Mouse (Mus musculus): ENCODE results near the gene Frmd5. TPM values are rescaled to one million over a fixed set of nuclear protein-coding genes. Genes with fewer than 3 reads are reported as not detected.

Gene Frmd5
- polyA plus RNA-seq, 1 experiment from 2014 or later: 26.6 TPM

- no peak overlapping the region for H3K27ac ChIP-seq (ENCODE audit: low read depth, low read length)
- no peak overlapping the region for H3K4me3 ChIP-seq (ENCODE audit: low read depth, low read length)
- no peaks in the 10 kb centered on the region for H3K9me3 ChIP-seq (ENCODE audit: control insufficient read depth, low read length)
- 71% methylated on average over 10 of the region's 10 CpGs for WGBS
- H3K36me3 ChIP-seq (ENCODE audit: control insufficient read depth, insufficient read depth, low read length): no peaks in the 10 kb centered on the region
- ATAC-seq (replicated peaks; ENCODE audit: low FRiP score) (no peak), DNase-seq (ENCODE audit: low spot score) (peak; percentile 30)
- no peak overlapping the region for H3K4me2 ChIP-seq (ENCODE audit: low read depth, low read length, severe bottlenecking)
- no peak overlapping the region for H3K9ac ChIP-seq (ENCODE audit: low read length)
- 0 out of 2 replicates have a peak, but pooled peaks cover 4% of the 10 kb centered on the region for H3K4me1 ChIP-seq (replicated peaks; ENCODE audit: control insufficient read depth, insufficient read depth, low read length)
- no peaks in the 10 kb centered on the region for H3K27me3 ChIP-seq (ENCODE audit: control insufficient read depth, insufficient read depth, low read length)
Measured at GRCm38 (mm10) chr2:121695436-121695835, 111.5 kb downstream of the Frmd5 start.

- Histone ChIP-seq H3K27ac (ENCODE audit: low read depth, low read length) (no peak overlapping the region), H3K4me3 (ENCODE audit: low read depth, low read length) (no peak overlapping the region), H3K9ac (ENCODE audit: low read length) (no peak overlapping the region), H3K36me3 (ENCODE audit: control insufficient read depth, insufficient read depth, low read length) (no peaks in the 10 kb centered on the region), H3K27me3 (ENCODE audit: control insufficient read depth, insufficient read depth, low read length) (no peaks in the 10 kb centered on the region), H3K4me2 (ENCODE audit: low read depth, low read length, severe bottlenecking) (no peak overlapping the region), H3K4me1 (replicated peaks; ENCODE audit: control insufficient read depth, insufficient read depth, low read length) (peaks cover 2% of the 10 kb centered on the region; the same call in 1 of the 2 replicates), H3K9me3 (ENCODE audit: control insufficient read depth, low read length) (no peaks in the 10 kb centered on the region)
- WGBS: 83% methylated on average over 2 of the region's 2 CpGs
- ATAC-seq (replicated peaks; ENCODE audit: low FRiP score) (no peak), DNase-seq (ENCODE audit: low spot score) (peak; percentile 32)
Measured at GRCm38 (mm10) chr2:121688107-121688506, 118.8 kb downstream of the Frmd5 start.

GRCm38 (mm10) chr2:121683606-121684005 is 123.3 kb downstream of the Frmd5 start:
- no peak overlapping the region for H3K27ac ChIP-seq (ENCODE audit: low read depth, low read length)
- peak; percentile 31 for DNase-seq (ENCODE audit: low spot score)
- no peaks in the 10 kb centered on the region for H3K27me3 ChIP-seq (ENCODE audit: control insufficient read depth, insufficient read depth, low read length)
- H3K9ac ChIP-seq (ENCODE audit: low read length): no peak overlapping the region
- WGBS: 91% methylated on average over 8 of the region's 8 CpGs
- no peak overlapping the region for H3K4me3 ChIP-seq (ENCODE audit: low read depth, low read length)
- ATAC-seq (replicated peaks; ENCODE audit: low FRiP score): no peak
- peaks cover 2% of the 10 kb centered on the region; the same call in 1 of the 2 replicates for H3K4me1 ChIP-seq (replicated peaks; ENCODE audit: control insufficient read depth, insufficient read depth, low read length)
- H3K4me2 ChIP-seq (ENCODE audit: low read depth, low read length, severe bottlenecking): no peak overlapping the region
- H3K9me3 ChIP-seq (ENCODE audit: control insufficient read depth, low read length): no peaks in the 10 kb centered on the region
- H3K36me3 ChIP-seq (ENCODE audit: control insufficient read depth, insufficient read depth, low read length): no peaks in the 10 kb centered on the region; the same call in 1 of the 2 replicates

- H3K36me3 ChIP-seq (ENCODE audit: control insufficient read depth, insufficient read depth, low read length): no peaks in the 10 kb centered on the region; the same call in 1 of the 2 replicates
- DNase-seq (ENCODE audit: low spot score) (no peak), ATAC-seq (replicated peaks; ENCODE audit: low FRiP score) (no peak)
- no peaks in the 10 kb centered on the region for H3K9me3 ChIP-seq (ENCODE audit: control insufficient read depth, low read length)
- no peak overlapping the region for H3K4me3 ChIP-seq (ENCODE audit: low read depth, low read length)
- no peak overlapping the region for H3K4me2 ChIP-seq (ENCODE audit: low read depth, low read length, severe bottlenecking)
- peaks cover 4% of the 10 kb centered on the region; the same call in 1 of the 2 replicates for H3K4me1 ChIP-seq (replicated peaks; ENCODE audit: control insufficient read depth, insufficient read depth, low read length)
- WGBS: 92% methylated on average over 3 of the region's 3 CpGs
- no peak overlapping the region for H3K27ac ChIP-seq (ENCODE audit: low read depth, low read length)
- H3K27me3 ChIP-seq (ENCODE audit: control insufficient read depth, insufficient read depth, low read length): no peaks in the 10 kb centered on the region
- H3K9ac ChIP-seq (ENCODE audit: low read length): no peak overlapping the region
Measured at GRCm38 (mm10) chr2:121682361-121682760, 124.5 kb downstream of the Frmd5 start.

GRCm38 (mm10) chr2:121679711-121680110 is 127.2 kb downstream of the Frmd5 start:
- H3K9ac ChIP-seq (ENCODE audit: low read length): no peak overlapping the region
- 84% methylated on average over 7 of the region's 7 CpGs for WGBS
- no peaks in the 10 kb centered on the region; the same call in 1 of the 2 replicates for H3K36me3 ChIP-seq (ENCODE audit: control insufficient read depth, insufficient read depth, low read length)
- H3K4me3 ChIP-seq (ENCODE audit: low read depth, low read length): no peak overlapping the region
- no peak overlapping the region for H3K4me2 ChIP-seq (ENCODE audit: low read depth, low read length, severe bottlenecking)
- H3K27me3 ChIP-seq (ENCODE audit: control insufficient read depth, insufficient read depth, low read length): no peaks in the 10 kb centered on the region
- DNase-seq (ENCODE audit: low spot score) (no peak), ATAC-seq (replicated peaks; ENCODE audit: low FRiP score) (no peak)
- H3K9me3 ChIP-seq (ENCODE audit: control insufficient read depth, low read length): no peaks in the 10 kb centered on the region
- H3K4me1 ChIP-seq (replicated peaks; ENCODE audit: control insufficient read depth, insufficient read depth, low read length): peaks cover 4% of the 10 kb centered on the region; the same call in 1 of the 2 replicates
- no peak overlapping the region for H3K27ac ChIP-seq (ENCODE audit: low read depth, low read length)

GRCm38 (mm10) chr2:121677649-121677986 is 129.3 kb downstream of the Frmd5 start:
- Histone ChIP-seq H3K4me3 (ENCODE audit: low read depth, low read length) (no peak overlapping the region), H3K36me3 (ENCODE audit: control insufficient read depth, insufficient read depth, low read length) (no peaks in the 10 kb centered on the region; the same call in 1 of the 2 replicates), H3K9me3 (ENCODE audit: control insufficient read depth, low read length) (no peaks in the 10 kb centered on the region), H3K4me1 (replicated peaks; ENCODE audit: control insufficient read depth, insufficient read depth, low read length) (peaks cover 4% of the 10 kb centered on the region; the same call in 1 of the 2 replicates), H3K27me3 (ENCODE audit: control insufficient read depth, insufficient read depth, low read length) (no peaks in the 10 kb centered on the region), H3K4me2 (ENCODE audit: low read depth, low read length, severe bottlenecking) (no peak overlapping the region), H3K9ac (ENCODE audit: low read length) (no peak overlapping the region), H3K27ac (ENCODE audit: low read depth, low read length) (no peak overlapping the region; the same call in 1 of the 2 replicates)
- ATAC-seq (replicated peaks; ENCODE audit: low FRiP score) (no peak), DNase-seq (ENCODE audit: low spot score) (no peak)
- 61% methylated on average over 6 of the region's 6 CpGs for WGBS

GRCm38 (mm10) chr2:121676951-121677648 is 129.8 kb downstream of the Frmd5 start:
- H3K9ac ChIP-seq (ENCODE audit: low read length): no peak overlapping the region
- H3K4me1 ChIP-seq (replicated peaks; ENCODE audit: control insufficient read depth, insufficient read depth, low read length): peaks cover 4% of the 10 kb centered on the region; the same call in 1 of the 2 replicates
- no peaks in the 10 kb centered on the region for H3K9me3 ChIP-seq (ENCODE audit: control insufficient read depth, low read length)
- no peaks in the 10 kb centered on the region for H3K27me3 ChIP-seq (ENCODE audit: control insufficient read depth, insufficient read depth, low read length)
- ATAC-seq (replicated peaks; ENCODE audit: low FRiP score) (no peak), DNase-seq (ENCODE audit: low spot score) (no peak)
- H3K27ac ChIP-seq (ENCODE audit: low read depth, low read length): no peak overlapping the region; the same call in 1 of the 2 replicates
- no peak overlapping the region for H3K4me3 ChIP-seq (ENCODE audit: low read depth, low read length)
- H3K36me3 ChIP-seq (ENCODE audit: control insufficient read depth, insufficient read depth, low read length): no peaks in the 10 kb centered on the region; the same call in 1 of the 2 replicates
- 73% methylated on average over 6 of the region's 6 CpGs for WGBS
- no peak overlapping the region for H3K4me2 ChIP-seq (ENCODE audit: low read depth, low read length, severe bottlenecking)

- peaks cover 4% of the 10 kb centered on the region; the same call in 1 of the 2 replicates for H3K4me1 ChIP-seq (replicated peaks; ENCODE audit: control insufficient read depth, insufficient read depth, low read length)
- 91% methylated on average over 5 of the region's 5 CpGs for WGBS
- H3K36me3 ChIP-seq (ENCODE audit: control insufficient read depth, insufficient read depth, low read length): no peaks in the 10 kb centered on the region; the same call in 1 of the 2 replicates
- H3K4me3 ChIP-seq (ENCODE audit: low read depth, low read length): no peak overlapping the region
- ATAC-seq (replicated peaks; ENCODE audit: low FRiP score) (no peak), DNase-seq (ENCODE audit: low spot score) (no peak)
- H3K9ac ChIP-seq (ENCODE audit: low read length): no peak overlapping the region
- no peak overlapping the region for H3K27ac ChIP-seq (ENCODE audit: low read depth, low read length)
- H3K4me2 ChIP-seq (ENCODE audit: low read depth, low read length, severe bottlenecking): no peak overlapping the region
- no peaks in the 10 kb centered on the region for H3K9me3 ChIP-seq (ENCODE audit: control insufficient read depth, low read length)
- H3K27me3 ChIP-seq (ENCODE audit: control insufficient read depth, insufficient read depth, low read length): no peaks in the 10 kb centered on the region
Measured at GRCm38 (mm10) chr2:121675895-121676294, 131.0 kb downstream of the Frmd5 start.

- Histone ChIP-seq H3K4me3 (ENCODE audit: low read depth, low read length) (no peak overlapping the region), H3K27me3 (ENCODE audit: control insufficient read depth, insufficient read depth, low read length) (no peaks in the 10 kb centered on the region), H3K9me3 (ENCODE audit: control insufficient read depth, low read length) (no peaks in the 10 kb centered on the region), H3K9ac (ENCODE audit: low read length) (no peak overlapping the region), H3K27ac (ENCODE audit: low read depth, low read length) (no peak overlapping the region), H3K4me1 (replicated peaks; ENCODE audit: control insufficient read depth, insufficient read depth, low read length) (peaks cover 4% of the 10 kb centered on the region; the same call in 1 of the 2 replicates), H3K36me3 (ENCODE audit: control insufficient read depth, insufficient read depth, low read length) (no peaks in the 10 kb centered on the region; the same call in 1 of the 2 replicates), H3K4me2 (ENCODE audit: low read depth, low read length, severe bottlenecking) (no peak overlapping the region)
- ATAC-seq (replicated peaks; ENCODE audit: low FRiP score): no peak
- 76% methylated on average over 3 of the region's 3 CpGs for WGBS
- DNase-seq (ENCODE audit: low spot score): no peak
Measured at GRCm38 (mm10) chr2:121675136-121675535, 131.8 kb downstream of the Frmd5 start.
